In the genomic region with DNA sequence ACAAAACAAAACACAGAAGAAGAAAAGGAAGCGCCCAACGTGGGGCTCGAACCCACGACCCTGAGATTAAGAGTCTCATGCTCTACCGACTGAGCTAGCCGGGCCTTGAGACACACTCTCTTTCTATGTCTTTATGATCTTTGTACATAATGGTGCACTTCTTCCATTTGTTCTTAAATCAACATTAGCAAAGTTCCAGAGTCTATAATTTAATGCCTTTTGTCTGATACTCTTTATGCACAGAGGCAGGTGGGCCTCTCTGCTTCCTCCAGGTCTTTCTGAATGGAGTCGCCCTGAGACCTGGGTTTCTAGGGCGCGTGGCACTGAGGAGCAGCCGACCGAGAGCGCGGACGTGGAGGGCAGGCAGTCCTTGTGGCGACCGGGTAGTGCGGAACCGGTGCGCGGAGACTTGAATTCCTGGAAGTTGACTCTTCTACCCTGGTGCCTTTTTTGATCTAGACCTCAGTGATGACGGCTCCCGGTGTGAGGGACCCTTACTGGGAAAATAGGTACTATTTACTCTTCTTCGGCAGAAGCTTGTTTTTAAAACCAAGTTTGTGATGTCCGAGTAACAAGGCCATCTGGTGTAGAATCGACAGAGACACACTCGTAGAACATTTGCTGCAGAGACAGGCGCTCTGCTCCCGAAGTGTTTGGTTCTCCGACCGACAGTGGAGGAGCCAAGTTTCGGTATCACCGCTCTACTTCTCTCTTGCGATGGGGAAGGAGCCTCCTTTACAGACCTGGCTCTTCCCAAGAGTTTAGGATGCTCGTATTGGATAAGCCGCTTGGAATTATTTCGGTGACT, we compare ENCODE assay signal across 8 mouse cellular contexts. TPM values are rescaled to one million over a fixed set of nuclear protein-coding genes. Genes with fewer than 3 reads are reported as not detected.
A peak's percentile ranks its signal among the peaks of the same experiment; 100 is the strongest.
DNase-seq lines count a peak whose midpoint lies in the region; ATAC-seq and TF ChIP-seq lines count a peak whose summit lies in the region.

No protein-coding gene starts in this region.

- dilution Hi-C loops in CH12.LX (cut with MboI; ENCODE audit: extremely low pct_ligation_motif_present, extremely low pct_unique_long_range_greater_than_20kb, low sequenced_read_pairs) = no loop called here

- peak; percentile 51 for ATAC-seq in forebrain, embryonic 11.5 days (replicated peaks; ENCODE audit: low FRiP score)
- peak; percentile 41 for ATAC-seq in heart, embryonic 16.5 days (replicated peaks; ENCODE audit: extremely low read depth, insufficient read depth, low FRiP score)
- ATAC-seq in liver, embryonic 14.5 days (ENCODE audit: insufficient read depth) = peak; percentile 58
- peak; percentile 30; the same call in 1 of the 2 replicates for ATAC-seq in stomach, embryonic 16.5 days (ENCODE audit: insufficient read depth, low FRiP score)

- H3K9ac ChIP-seq in CH12.LX (ENCODE audit: insufficient read depth, low read depth) = peak overlapping the region; percentile 85
- H3K9ac ChIP-seq in forebrain, embryonic 11.5 days (ENCODE audit: low read length) = peak overlapping the region; percentile 50
- H3K9ac ChIP-seq in heart, embryonic 16.5 days (ENCODE audit: low read length) = peak overlapping the region; percentile 91
- H3K9ac ChIP-seq in liver, embryonic 14.5 days (replicated peaks) = peak overlapping the region; percentile 80
- H3K9ac ChIP-seq in stomach, embryonic 16.5 days (ENCODE audit: low read length) = peak overlapping the region; percentile 75

- peak overlapping the region; percentile 73 to 98 (median 81) for H3K4me3 ChIP-seq in CH12.LX (replicated peaks in 1 of 3; ENCODE audit: low read depth in 2 of 3, low read length in 2 of 3, poor library complexity in 1 of 3)
- peak overlapping the region; percentile 66 for H3K4me3 ChIP-seq in forebrain, embryonic 11.5 days (ENCODE audit: low read depth, low read length)
- H3K4me3 ChIP-seq in heart, embryonic 16.5 days (ENCODE audit: low read length) = peak overlapping the region; percentile 88
- peak overlapping the region; percentile 81 to 92 for H3K4me3 ChIP-seq in liver, embryonic 14.5 days (ENCODE audit: insufficient read depth in 1 of 2, low read depth in 2 of 2, low read length in 2 of 2)
- H3K4me3 ChIP-seq in stomach, embryonic 16.5 days (replicated peaks; ENCODE audit: low read length) = peak overlapping the region; percentile 72

- no peaks in the 10 kb centered on the region for H3K9me3 ChIP-seq in CH12.LX (replicated peaks; ENCODE audit: low read length)
- no peaks in the 10 kb centered on the region for H3K9me3 ChIP-seq in forebrain, embryonic 11.5 days (ENCODE audit: control insufficient read depth, low read length)
- H3K9me3 ChIP-seq in heart, embryonic 16.5 days (replicated peaks; ENCODE audit: control insufficient read depth, low read length) = no peaks in the 10 kb centered on the region
- no peaks in the 10 kb centered on the region for H3K9me3 ChIP-seq in liver, embryonic 14.5 days (ENCODE audit: control insufficient read depth, low read length)
- no peaks in the 10 kb centered on the region for H3K9me3 ChIP-seq in stomach, embryonic 16.5 days (replicated peaks; ENCODE audit: control insufficient read depth, low read length)

- peaks cover 3% of the 10 kb centered on the region for H3K27me3 ChIP-seq in CH12.LX (replicated peaks)
- H3K27me3 ChIP-seq in forebrain, embryonic 11.5 days (ENCODE audit: control insufficient read depth, insufficient read depth, low read length) = no peaks in the 10 kb centered on the region
- H3K27me3 ChIP-seq in heart, embryonic 16.5 days (ENCODE audit: control insufficient read depth, insufficient read depth, low read length) = no peaks in the 10 kb centered on the region
- no peaks in the 10 kb centered on the region for H3K27me3 ChIP-seq in liver, embryonic 14.5 days (ENCODE audit: control insufficient read depth, insufficient read depth, low read length)
- no peaks in the 10 kb centered on the region for H3K27me3 ChIP-seq in stomach, embryonic 16.5 days (ENCODE audit: control insufficient read depth, insufficient read depth, low read length)

- peak; percentile 83 for DNase-seq in CH12.LX (ENCODE audit: extremely low read depth)
- peak; percentile 77 for DNase-seq in c-Kit-negative CD71-positive TER-119-positive erythroid progenitor cells, embryonic 14.5 days (ENCODE audit: low read depth, low spot score)
- DNase-seq in forebrain, embryonic 11.5 days (ENCODE audit: low spot score) = peak; percentile 90
- peak; percentile 80 to 86 for DNase-seq in kidney, postnatal 25 days
- peak in 2 of 3 experiments; percentile 59 to 75 for DNase-seq in liver, embryonic 14.5 days (ENCODE audit: low read depth in 3 of 3, low spot score in 3 of 3)
- DNase-seq in neural tube, embryonic 10.5 days (ENCODE audit: extremely low spot score, low spot score) = peak; percentile 84

- H3K27ac ChIP-seq in CH12.LX (ENCODE audit: insufficient read depth, low read depth) = peak overlapping the region; percentile 63
- peak overlapping the region; percentile 55 for H3K27ac ChIP-seq in forebrain, embryonic 11.5 days (ENCODE audit: low read depth, low read length)
- peak overlapping the region; percentile 97 for H3K27ac ChIP-seq in heart, embryonic 16.5 days (ENCODE audit: low read length)
- H3K27ac ChIP-seq in liver, embryonic 14.5 days = peak overlapping the region; percentile 89
- peak overlapping the region; percentile 96 for H3K27ac ChIP-seq in stomach, embryonic 16.5 days (ENCODE audit: low read length)

- TF ChIP-seq RAD21 in CH12.LX (IDR thresholded peaks at IDR 0.05; ENCODE audit: low read depth, low read length) = no peak

- TF ChIP-seq POLR2A in CH12.LX (IDR thresholded peaks at IDR 0.05; ENCODE audit: low read depth, low read length) = no peak

- H3K4me2 ChIP-seq in CH12.LX (ENCODE audit: insufficient read depth, low read depth, poor library complexity, severe bottlenecking) = peak overlapping the region; percentile 37
- peak overlapping the region; percentile 57 for H3K4me2 ChIP-seq in forebrain, embryonic 11.5 days (ENCODE audit: low read depth, low read length, severe bottlenecking)
- H3K4me2 ChIP-seq in heart, embryonic 16.5 days (ENCODE audit: low read depth, low read length) = peak overlapping the region; percentile 68
- H3K4me2 ChIP-seq in liver, embryonic 14.5 days (ENCODE audit: low read depth) = peak overlapping the region; percentile 100
- peak overlapping the region; percentile 96 for H3K4me2 ChIP-seq in stomach, embryonic 16.5 days (ENCODE audit: low read depth, low read length)

- TF ChIP-seq EP300 in CH12.LX (IDR thresholded peaks at IDR 0.05; ENCODE audit: low read length) = no peak
- no peak for TF ChIP-seq EP300 in liver, embryonic 14.5 days (IDR thresholded peaks at IDR 0.05; ENCODE audit: low read depth)

- H3K79me2 ChIP-seq in CH12.LX (replicated peaks; ENCODE audit: control insufficient read depth, extremely low read depth, insufficient read depth, poor library complexity, severe bottlenecking) = no peaks in the 10 kb centered on the region

- in situ Hi-C loops in CH12.LX (cut with MboI; ENCODE audit: low pct_ligation_motif_present, low pct_unique_long_range_greater_than_20kb, low sequenced_read_pairs) = loop anchor here (10.0 kb wide), 1 partner anchor 175 kb away; no protein-coding TSS in a partner anchor

- under 1% methylated on average over 36 of the region's 36 CpGs for WGBS in forebrain, embryonic 11.5 days
- under 1% methylated on average over 36 of the region's 36 CpGs for WGBS in heart, embryonic 16.5 days
- WGBS in liver, embryonic 14.5 days (ENCODE audit: insufficient replicate concordance) = under 1% methylated on average over 36 of the region's 36 CpGs
- under 1% methylated on average over 36 of the region's 36 CpGs for WGBS in stomach, embryonic 16.5 days

- H3K4me1 ChIP-seq in CH12.LX (ENCODE audit: control insufficient read depth in 1 of 2, insufficient read depth in 2 of 2) = peaks cover 0 to 18% of the 10 kb centered on the region in 2 experiments; a peak in 1 of 4 replicates
- H3K4me1 ChIP-seq in forebrain, embryonic 11.5 days (replicated peaks; ENCODE audit: control insufficient read depth, insufficient read depth, low read length) = peaks cover 4% of the 10 kb centered on the region
- peaks cover 13% of the 10 kb centered on the region for H3K4me1 ChIP-seq in heart, embryonic 16.5 days (ENCODE audit: control insufficient read depth, insufficient read depth, low read length)
- peaks cover 0 to 14% of the 10 kb centered on the region in 2 experiments; a peak in 3 of 4 replicates for H3K4me1 ChIP-seq in liver, embryonic 14.5 days (replicated peaks; ENCODE audit: control insufficient read depth in 2 of 2, insufficient read depth in 2 of 2, low read length in 1 of 2)
- H3K4me1 ChIP-seq in stomach, embryonic 16.5 days (ENCODE audit: control insufficient read depth, insufficient read depth, low read length) = peaks cover 4% of the 10 kb centered on the region; the same call in 1 of the 2 replicates

- H3K36me3 ChIP-seq in CH12.LX (replicated peaks in 1 of 2; ENCODE audit: control insufficient read depth in 1 of 2, insufficient read depth in 1 of 2, low read length in 1 of 2) = no peaks in the 10 kb centered on the region
- no peaks in the 10 kb centered on the region for H3K36me3 ChIP-seq in forebrain, embryonic 11.5 days (ENCODE audit: control insufficient read depth, insufficient read depth, low read length)
- no peaks in the 10 kb centered on the region for H3K36me3 ChIP-seq in heart, embryonic 16.5 days (ENCODE audit: control insufficient read depth, insufficient read depth)
- no peaks in the 10 kb centered on the region for H3K36me3 ChIP-seq in liver, embryonic 14.5 days (replicated peaks; ENCODE audit: control insufficient read depth, insufficient read depth, low read depth)
- H3K36me3 ChIP-seq in stomach, embryonic 16.5 days (ENCODE audit: control insufficient read depth, insufficient read depth, low read length) = no peaks in the 10 kb centered on the region

- TF ChIP-seq CTCF in CH12.LX (conservative IDR thresholded peaks at IDR 0.05 in 1 of 2, IDR thresholded peaks at IDR 0.05 in 1 of 2; ENCODE audit: low read depth in 2 of 2, low read length in 2 of 2) = no peak
- no peak for TF ChIP-seq CTCF in liver, embryonic 14.5 days (IDR thresholded peaks at IDR 0.05; ENCODE audit: low read depth)

RNA-seq across cellular contexts. Expression of a gene that starts 25.3 kb away (rescaled TPM):
- total RNA-seq in CH12.LX (2012; rRNA removed) (not detected in 2 replicates), CH12.LX (2014; rRNA removed) (not detected in 2 replicates)
- polyA plus RNA-seq in CH12.LX (2012; ENCODE audit: insufficient read length, low read depth) = not detected in 2 replicates
- 0.69 and 0.77 TPM in 2 replicates for polyA plus RNA-seq in forebrain, embryonic 11.5 days (2014; fragmentation: Nextera tagmentation; extraction: Ambion mirVana)
- 8.5 and 10.9 TPM in 2 replicates for polyA plus RNA-seq in heart, embryonic 16.5 days (2015; fragmentation: Nextera tagmentation; extraction: Ambion mirVana)
- 3.8 and 4.5 TPM in 2 replicates for polyA plus RNA-seq in liver, embryonic 14.5 days (2012; rRNA removed)
- 4.3 and 4.4 TPM in 2 replicates for polyA plus RNA-seq in liver, embryonic 14.5 days (2014; fragmentation: Nextera tagmentation; extraction: Ambion mirVana)
- 0.50 and 3.8 TPM in 2 replicates for polyA plus RNA-seq in stomach, embryonic 16.5 days (2015; fragmentation: Nextera tagmentation; extraction: Ambion mirVana)

RNA-seq across cellular contexts. Expression of a gene that starts 47.6 kb away (rescaled TPM):
- total RNA-seq in CH12.LX (2012; rRNA removed) = 0.13 TPM in 1 of 2 replicates, not detected in the other
- not detected in 2 replicates for total RNA-seq in CH12.LX (2014; rRNA removed)
- polyA plus RNA-seq in CH12.LX (2012; ENCODE audit: insufficient read length, low read depth) = not detected in 2 replicates
- polyA plus RNA-seq in forebrain, embryonic 11.5 days (2014; fragmentation: Nextera tagmentation; extraction: Ambion mirVana) = not detected in 2 replicates
- 1.3 and 1.5 TPM in 2 replicates for polyA plus RNA-seq in heart, embryonic 16.5 days (2015; fragmentation: Nextera tagmentation; extraction: Ambion mirVana)
- not detected in 2 replicates for polyA plus RNA-seq in liver, embryonic 14.5 days (2012; rRNA removed)
- not detected in 2 replicates for polyA plus RNA-seq in liver, embryonic 14.5 days (2014; fragmentation: Nextera tagmentation; extraction: Ambion mirVana)
- polyA plus RNA-seq in stomach, embryonic 16.5 days (2015; fragmentation: Nextera tagmentation; extraction: Ambion mirVana) = 0.17 and 0.29 TPM in 2 replicates

RNA-seq across cellular contexts. Expression of a gene that starts 58.1 kb away (rescaled TPM):
- 52.5 and 76.7 TPM in 2 replicates for total RNA-seq in CH12.LX (2012; rRNA removed)
- total RNA-seq in CH12.LX (2014; rRNA removed) = 184 and 220 TPM in 2 replicates
- polyA plus RNA-seq in CH12.LX (2012; ENCODE audit: insufficient read length, low read depth) = 39.2 and 41.8 TPM in 2 replicates
- polyA plus RNA-seq in forebrain, embryonic 11.5 days (2014; fragmentation: Nextera tagmentation; extraction: Ambion mirVana) = 45.5 and 46.3 TPM in 2 replicates
- polyA plus RNA-seq in heart, embryonic 16.5 days (2015; fragmentation: Nextera tagmentation; extraction: Ambion mirVana) = 209 and 226 TPM in 2 replicates
- 33.2 and 42.8 TPM in 2 replicates for polyA plus RNA-seq in liver, embryonic 14.5 days (2012; rRNA removed)
- 31.9 and 32.5 TPM in 2 replicates for polyA plus RNA-seq in liver, embryonic 14.5 days (2014; fragmentation: Nextera tagmentation; extraction: Ambion mirVana)
- 164 and 179 TPM in 2 replicates for polyA plus RNA-seq in stomach, embryonic 16.5 days (2015; fragmentation: Nextera tagmentation; extraction: Ambion mirVana)

Comparison
In these comparisons a context has a peak if more than half of its experiments do, and no peak if none do; other contexts are left out.
1. Peak in every context shown above with its lines: DNase-seq, ATAC-seq, H3K4me3 ChIP-seq and H3K27ac ChIP-seq.
2. H3K4me2 ChIP-seq: peak in every context shown above with its lines; median percentile 100 in liver, embryonic 14.5 days; 96 in stomach, embryonic 16.5 days; 68 in heart, embryonic 16.5 days; 57 in forebrain, embryonic 11.5 days; 37 in CH12.LX.